Mouse (Mus musculus): Measurements from ENCODE around the gene Rabep2.

DNA sequence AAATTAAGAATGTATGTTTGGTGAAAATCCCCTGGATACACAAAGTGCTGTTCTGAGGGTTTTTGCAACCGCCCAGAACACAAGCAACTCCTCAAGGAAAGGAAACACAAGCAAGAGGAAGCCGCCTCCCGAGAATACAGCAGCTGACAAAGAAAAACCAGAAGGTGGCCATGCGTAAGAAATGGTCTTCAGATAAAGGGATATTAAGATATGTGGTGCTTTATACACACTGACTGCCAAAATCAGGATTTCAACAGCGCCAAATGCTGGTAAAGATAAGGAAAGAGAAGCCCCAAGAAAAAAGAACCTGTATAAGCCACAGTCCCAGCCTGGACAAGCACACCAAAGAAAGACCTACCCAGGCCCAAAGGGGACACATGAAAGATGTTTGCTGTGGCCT lies 45.0 kb upstream of the Rabep2 start:
- TF ChIP-seq POLR2A (IDR thresholded peaks at IDR 0.05; ENCODE audit: low read depth, low read length): no peak
- no peak for TF ChIP-seq CTCF (conservative IDR thresholded peaks at IDR 0.05; ENCODE audit: insufficient read depth, insufficient read length, low read depth, low read length)

All from kidney, adult 2 months (tissue).